Mouse (Mus musculus): ENCODE measurements around the gene Orai3.

Gene Orai3

DNA sequence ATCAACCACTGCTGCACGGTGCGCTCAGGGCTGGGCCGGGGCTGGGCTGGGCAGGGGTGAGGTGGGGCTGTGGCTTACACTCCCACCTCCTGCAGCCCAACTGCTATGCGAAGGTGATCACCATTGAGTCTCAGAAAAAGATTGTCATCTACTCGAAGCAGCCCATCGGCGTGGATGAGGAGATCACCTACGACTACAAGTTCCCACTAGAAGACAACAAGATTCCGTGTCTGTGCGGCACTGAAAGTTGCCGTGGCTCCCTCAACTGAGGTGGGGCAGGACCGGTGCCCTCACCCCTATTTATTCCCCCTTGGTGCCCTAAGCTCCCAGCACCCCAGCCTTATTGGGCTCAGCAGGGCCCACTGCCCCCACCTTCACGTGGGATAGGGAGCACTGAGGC lies 29.6 kb downstream of the Orai3 start:
- DNase-seq (ENCODE audit: low read depth): no peak

DNA sequence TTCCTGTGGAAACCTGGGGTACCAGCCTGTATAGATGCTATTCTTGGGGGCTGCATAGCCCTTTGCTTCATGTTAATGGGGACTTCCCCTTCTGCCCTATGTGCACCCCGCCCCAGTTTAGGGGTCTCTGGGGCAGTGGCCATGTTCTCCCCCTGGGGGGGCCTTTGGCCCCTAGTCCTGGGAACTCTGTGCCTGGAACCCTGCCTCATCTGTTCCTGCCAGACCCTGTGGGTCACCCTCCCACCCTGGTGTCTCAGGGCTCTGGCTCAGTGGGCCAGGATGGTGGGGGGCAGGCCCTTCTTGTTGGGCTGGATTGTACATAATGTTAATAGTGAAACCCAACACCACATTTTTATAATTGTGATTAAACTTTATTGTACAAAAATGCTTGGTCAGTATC lies 30.1 kb downstream of the Orai3 start:
- DNase-seq (ENCODE audit: low read depth): no peak

- peak; percentile 78 for DNase-seq (ENCODE audit: low read depth)
Observed at GRCm38 (mm10) chr7:127800435-127801009, 30.9 kb downstream of the Orai3 start, which contains the start of gene Hsd3b7. Gene Hsd3b7, plus strand, starts transcription at chr7:127800604.

DNA sequence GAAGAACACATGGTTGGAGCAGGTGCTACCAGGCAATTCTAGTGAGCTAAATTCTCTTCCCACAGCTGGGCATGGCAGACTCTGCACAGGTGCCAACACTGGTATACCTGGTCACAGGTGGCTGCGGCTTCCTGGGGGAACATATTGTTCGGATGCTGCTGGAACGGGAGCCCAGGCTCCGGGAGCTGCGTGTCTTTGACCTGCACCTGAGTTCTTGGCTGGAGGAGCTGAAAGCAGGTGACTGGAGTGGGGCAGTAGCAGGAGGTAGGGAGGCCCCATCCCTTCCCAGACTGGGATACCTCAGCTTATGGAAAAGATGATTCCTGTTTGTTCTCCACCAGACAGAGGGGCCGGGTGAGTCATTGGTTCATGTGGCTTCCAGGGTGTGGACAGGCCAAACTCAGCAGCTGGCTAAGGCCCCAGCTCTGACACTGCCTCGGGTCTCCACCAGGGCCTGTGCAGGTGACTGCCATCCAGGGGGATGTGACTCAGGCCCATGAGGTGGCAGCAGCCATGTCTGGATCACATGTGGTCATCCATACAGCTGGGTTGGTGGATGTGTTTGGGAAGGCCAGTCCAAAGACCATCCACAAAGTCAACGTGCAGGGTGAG lies 31.5 kb downstream of the Orai3 start:
- peak; percentile 52 for DNase-seq (ENCODE audit: low read depth)

DNA sequence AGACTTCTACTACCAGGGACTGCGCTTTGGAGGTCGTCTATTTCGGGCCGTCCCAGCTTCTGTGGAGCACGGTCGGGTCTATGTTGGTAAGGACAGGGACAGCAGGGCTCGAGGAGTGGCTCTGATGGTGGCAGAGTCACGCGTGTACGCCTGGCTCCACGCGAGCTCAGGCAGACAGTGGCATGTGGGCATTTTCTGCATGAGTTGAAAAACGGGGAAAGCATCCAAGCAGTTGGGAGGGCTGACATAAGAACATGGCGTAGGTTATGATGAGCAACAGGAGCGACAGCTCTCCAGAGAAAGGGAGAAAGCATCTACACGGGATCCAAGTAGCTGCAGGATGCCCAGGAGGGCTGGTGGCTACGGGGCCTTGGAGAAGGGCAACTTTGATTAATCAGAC lies 32.7 kb downstream of the Orai3 start:
- no peak for DNase-seq (ENCODE audit: low read depth)

GRCm38 (mm10) chr7:127808821-127809220 lies 39.2 kb downstream of the Orai3 start:
- no peak for DNase-seq (ENCODE audit: low read depth)

- no peak for DNase-seq (ENCODE audit: low read depth)
Observed at GRCm38 (mm10) chr7:127809846-127810245, 40.2 kb downstream of the Orai3 start.

- DNase-seq (ENCODE audit: low read depth): no peak
Observed at GRCm38 (mm10) chr7:127810650-127811049, 41.0 kb downstream of the Orai3 start.

GRCm38 (mm10) chr7:127811240-127811639 lies 41.6 kb downstream of the Orai3 start:
- DNase-seq (ENCODE audit: low read depth): no peak

- no peak for DNase-seq (ENCODE audit: low read depth)
Observed at GRCm38 (mm10) chr7:127812292-127812691, 42.7 kb downstream of the Orai3 start.

- no peak for DNase-seq (ENCODE audit: low read depth)
Observed at GRCm38 (mm10) chr7:127813821-127814220, 44.2 kb downstream of the Orai3 start.

DNA sequence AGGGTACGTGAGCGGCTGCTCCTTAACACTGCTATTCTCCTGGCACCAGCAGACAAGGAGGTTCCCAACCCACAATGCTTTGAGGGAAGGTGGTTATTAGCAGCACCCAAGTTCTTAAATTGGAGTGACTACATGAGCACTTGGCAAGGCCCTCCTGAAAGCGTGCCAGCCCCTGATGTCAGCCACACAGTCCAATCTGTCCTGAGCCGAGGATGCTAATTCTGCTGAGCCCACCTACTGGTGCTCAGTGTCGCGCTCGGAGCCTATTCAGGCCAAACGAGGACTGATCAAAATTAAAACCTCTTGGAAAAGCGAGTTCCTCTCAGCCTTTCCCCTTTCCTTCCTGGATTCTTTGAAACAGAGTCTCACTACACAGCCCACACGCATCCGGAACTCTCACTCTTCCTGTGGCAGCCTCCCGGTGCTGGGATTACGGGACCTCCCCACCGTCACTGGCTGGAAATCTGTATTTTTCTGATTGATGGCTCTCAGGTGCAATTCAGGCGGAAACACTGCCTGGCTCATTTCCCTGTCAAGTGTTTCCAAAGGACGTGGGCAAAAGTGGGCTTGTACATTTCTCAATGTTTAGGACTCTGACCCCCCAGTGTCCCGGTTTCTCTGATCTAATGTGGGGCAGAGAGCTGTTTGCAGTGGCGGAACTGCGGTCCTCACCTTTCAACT lies 44.8 kb downstream of the Orai3 start:
- DNase-seq (ENCODE audit: low read depth): no peak

- no peak for DNase-seq (ENCODE audit: low read depth)
Observed at GRCm38 (mm10) chr7:127815116-127815665, 45.6 kb downstream of the Orai3 start.

- no peak for DNase-seq (ENCODE audit: low read depth)
Observed at GRCm38 (mm10) chr7:127815954-127816821, 46.6 kb downstream of the Orai3 start.

- DNase-seq (ENCODE audit: low read depth): no peak
Observed at GRCm38 (mm10) chr7:127817053-127817452, 47.4 kb downstream of the Orai3 start.

DNA sequence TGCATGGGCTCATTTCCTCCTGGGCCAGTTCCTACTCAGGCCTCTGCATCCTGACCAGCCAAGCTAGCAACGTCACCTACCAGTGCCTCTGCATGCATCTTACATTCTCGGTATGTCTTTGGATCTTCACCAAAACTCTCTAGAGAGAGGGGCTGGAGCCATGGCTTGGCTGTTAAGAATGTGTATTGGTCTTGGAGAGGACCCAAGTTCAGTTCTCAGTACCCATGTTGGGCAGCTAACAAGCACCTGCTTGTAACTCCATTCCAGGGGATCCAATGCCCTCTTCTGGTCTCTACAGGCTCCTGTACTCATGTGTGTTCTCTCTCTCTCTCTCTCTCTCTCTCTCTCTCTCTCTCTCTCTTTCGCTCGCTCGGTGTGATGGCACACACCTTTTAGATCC lies 48.2 kb downstream of the Orai3 start:
- DNase-seq (ENCODE audit: low read depth): no peak

GRCm38 (mm10) chr7:127820836-127821509 lies 51.4 kb downstream of the Orai3 start:
- DNase-seq (ENCODE audit: low read depth): no peak

DNA sequence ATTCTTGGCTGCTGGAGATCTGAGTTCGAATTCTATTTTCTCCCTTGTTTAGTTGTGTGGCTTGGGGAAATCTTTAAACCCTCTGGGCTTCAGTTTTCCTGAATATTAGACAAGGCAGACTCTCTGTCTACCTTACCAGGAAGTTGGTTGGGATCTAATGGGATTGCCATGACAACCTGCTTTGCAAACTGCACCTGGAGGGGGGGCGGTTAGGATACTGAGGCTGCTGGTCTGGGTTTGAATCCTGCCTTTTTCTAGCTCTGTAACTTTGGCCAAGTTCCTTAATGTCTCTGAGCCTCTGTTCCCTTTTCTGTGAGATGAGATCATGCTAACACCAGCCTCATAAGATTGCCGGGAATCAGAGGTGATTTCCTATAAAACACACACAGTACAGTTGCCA lies 52.9 kb downstream of the Orai3 start:
- DNase-seq (ENCODE audit: low read depth): no peak

GRCm38 (mm10) chr7:127823236-127824171 lies 53.9 kb downstream of the Orai3 start:
- no peak for DNase-seq (ENCODE audit: low read depth)

DNA sequence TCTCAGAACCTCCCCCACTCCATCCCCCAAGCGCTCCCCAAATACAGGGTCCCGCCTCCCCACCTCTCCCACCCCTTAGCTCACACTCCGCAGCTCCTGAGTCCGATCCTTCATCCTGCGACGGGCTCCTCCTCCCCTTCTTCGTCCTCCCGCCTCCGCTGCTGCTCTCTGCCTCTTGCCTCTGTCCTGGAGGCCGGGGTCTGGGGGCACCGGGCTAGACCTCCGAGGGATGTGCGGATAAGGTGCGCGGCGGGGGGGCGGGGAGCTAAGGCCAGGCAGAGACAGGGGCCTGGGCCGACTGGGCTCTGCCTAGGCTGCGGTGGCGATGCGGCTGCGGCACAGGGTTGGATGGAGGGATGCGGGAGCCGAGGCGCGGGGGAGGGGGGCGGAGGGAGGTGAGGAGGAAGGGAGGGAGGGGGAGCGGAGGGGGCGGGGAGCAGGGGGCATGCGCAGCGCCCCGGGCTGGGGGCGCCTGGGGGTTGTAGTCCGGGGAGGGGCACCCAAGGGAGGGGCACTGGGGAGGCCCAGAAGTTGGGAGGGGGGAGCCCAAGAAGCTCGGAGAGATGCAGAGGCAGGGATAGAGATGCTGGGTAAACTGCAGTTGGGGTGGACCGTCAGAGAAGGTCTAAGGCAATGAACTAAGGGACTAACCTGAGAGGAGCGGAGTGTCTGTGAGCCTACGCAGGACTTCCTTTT lies 54.7 kb downstream of the Orai3 start, which contains the start of the genes Stx4a and Stx1b:
Gene Stx4a (plus strand): TSS at position 119 of the 696 bp plus-strand sequence.
Gene Stx1b (minus strand): TSS at position 374 of the 696 bp plus-strand sequence.
- DNase-seq (ENCODE audit: low read depth): no peak

Measured in fibroblast of lung, adult 2 months (primary cell).